Mouse (Mus musculus): ENCODE measurements around the gene Agl.

The Agl gene

GRCm38 (mm10) chr3:116694955-116695665 is 112.9 kb downstream of the Agl start:
- in situ Hi-C loops (cut with MboI, MseI) = no loop called here

DNA sequence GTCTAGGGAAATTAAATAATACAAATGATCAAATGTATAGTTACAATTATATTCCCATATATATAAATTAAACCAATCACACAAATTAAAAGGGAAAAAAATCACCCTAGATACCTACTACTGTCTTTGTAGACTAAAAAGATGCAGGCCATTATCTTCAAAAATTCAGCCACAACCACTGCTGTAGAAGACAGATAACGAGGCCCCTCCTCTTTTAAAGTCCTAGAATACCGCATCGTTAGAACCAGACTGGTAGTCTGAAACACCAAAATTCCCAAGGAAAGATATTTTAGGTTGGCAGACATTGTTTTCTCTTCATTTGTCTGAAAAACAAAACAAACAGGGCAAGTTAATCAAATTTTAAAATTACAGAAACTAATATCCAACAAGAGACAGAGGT is 113.7 kb downstream of the Agl start:
- in situ Hi-C loops (cut with MboI, MseI) = no loop called here
